Mouse (Mus musculus) kidney, adult 11 months (tissue): ENCODE measurements around the gene Gmds.

Experiments used
- DNase-seq: peaks from one replicate; pipeline ENCODE4 v3.0.0; 2022

Gene Gmds

DNA sequence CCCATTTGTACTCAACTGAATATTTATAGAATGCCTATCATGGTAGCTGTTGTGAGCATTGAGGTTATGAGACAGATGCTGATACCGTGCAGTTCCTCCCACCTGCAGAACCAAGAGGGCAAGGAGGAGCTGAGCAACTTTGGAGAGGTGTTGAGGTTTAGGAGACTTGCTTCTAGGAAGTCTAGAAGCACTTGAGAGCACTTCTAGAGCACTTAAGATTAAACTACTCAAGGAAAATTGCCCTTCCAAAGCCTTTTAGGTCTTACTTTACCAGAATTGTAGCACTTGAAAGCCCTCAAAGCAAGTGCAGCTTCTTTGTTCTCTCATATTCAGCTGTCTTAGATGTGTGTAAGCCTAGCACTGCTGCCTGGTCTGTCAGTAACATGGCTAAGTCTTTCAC lies 409.2 kb downstream of the Gmds start:
- no peak for DNase-seq

GRCm38 (mm10) chr13:31926599-31926998 lies 411.9 kb downstream of the Gmds start:
- DNase-seq, result no peak

DNA sequence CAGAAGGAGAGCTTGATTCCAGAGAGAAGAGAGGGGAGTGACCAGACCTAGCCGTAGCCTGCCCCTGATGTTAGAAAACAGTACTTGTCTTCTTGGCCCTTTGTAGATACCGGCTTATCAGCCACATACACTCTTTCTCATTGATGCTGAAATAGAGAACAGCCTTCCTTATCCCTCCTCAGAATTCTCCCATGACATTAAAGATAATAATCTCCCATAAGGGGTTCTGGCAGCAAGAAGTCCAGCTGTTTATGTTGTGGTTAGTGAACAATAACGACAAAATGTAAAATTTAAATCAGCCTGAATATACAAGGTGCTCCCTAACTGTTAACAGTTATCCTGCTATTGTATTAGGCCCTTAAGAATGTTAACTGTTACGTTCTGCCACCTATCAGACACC lies 414.0 kb downstream of the Gmds start:
- no peak for DNase-seq

DNA sequence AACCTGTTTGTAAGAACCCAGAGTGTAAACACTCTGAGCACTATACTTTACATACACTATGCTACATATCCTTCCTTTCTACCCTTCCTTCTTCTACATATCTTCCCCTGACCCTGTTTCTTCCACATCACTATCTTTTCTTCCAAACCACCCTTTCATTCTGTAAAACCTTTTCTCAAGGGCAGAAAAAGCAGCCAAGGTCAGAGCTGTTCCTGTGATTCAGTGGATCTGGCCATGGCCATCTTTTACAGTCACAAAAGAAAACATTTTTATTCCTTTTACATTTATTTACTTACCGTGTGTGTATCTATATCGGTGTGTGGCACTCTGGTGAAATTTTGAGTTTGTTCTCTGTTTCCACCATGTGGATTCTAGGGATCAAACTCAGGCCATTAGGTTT lies 418.8 kb downstream of the Gmds start:
- DNase-seq, result no peak

GRCm38 (mm10) chr13:31917387-31917786 lies 421.2 kb downstream of the Gmds start:
- no peak for DNase-seq

- DNase-seq, result peak; percentile 5
These were observed 422.8 kb downstream of the Gmds start for GRCm38 (mm10) chr13:31915748-31916147.

- DNase-seq, result no peak
These were observed 423.5 kb downstream of the Gmds start for GRCm38 (mm10) chr13:31914901-31915587.

GRCm38 (mm10) chr13:31911956-31912355 lies 426.6 kb downstream of the Gmds start:
- DNase-seq, result no peak

DNA sequence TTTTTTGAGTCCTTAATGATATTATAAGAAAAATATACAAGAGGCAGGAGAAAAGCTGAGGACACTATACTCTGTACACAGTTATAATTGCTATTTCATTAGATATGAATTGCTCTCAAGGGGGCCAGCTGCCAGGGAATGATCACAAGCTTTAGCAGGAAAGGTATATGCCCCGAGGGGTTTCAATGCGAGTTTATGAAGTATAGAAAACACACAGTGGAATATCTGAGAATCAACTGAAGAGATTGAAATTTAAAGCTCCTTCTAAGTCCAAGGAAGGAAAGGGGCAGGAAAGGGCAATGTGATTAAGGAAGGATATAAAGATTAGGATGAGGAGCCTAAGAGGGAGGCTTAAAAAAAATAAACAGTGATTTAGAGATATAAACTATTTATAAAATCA lies 427.2 kb downstream of the Gmds start:
- no peak for DNase-seq

- no peak for DNase-seq
These were observed 429.5 kb downstream of the Gmds start for GRCm38 (mm10) chr13:31909031-31909430.

DNA sequence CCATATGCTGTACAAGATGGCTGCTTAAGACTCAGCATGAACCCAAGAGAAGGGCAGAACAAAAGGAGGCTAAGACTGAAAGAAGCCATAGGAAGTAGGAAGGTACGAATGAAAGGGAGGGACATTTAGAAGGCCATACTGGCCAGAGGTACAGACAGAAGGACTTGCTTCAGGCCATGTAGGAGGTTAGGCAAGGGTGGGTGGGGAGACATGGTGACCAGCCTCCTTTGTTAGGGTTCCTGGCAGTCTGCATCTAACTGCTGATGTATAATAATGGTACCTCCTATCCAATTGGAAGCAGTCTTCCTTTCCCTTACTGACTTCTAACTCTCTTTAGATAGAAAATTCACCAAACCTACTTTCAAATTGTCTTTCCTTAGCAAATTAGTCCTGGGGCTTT lies 432.0 kb downstream of the Gmds start:
- DNase-seq, result no peak

DNA sequence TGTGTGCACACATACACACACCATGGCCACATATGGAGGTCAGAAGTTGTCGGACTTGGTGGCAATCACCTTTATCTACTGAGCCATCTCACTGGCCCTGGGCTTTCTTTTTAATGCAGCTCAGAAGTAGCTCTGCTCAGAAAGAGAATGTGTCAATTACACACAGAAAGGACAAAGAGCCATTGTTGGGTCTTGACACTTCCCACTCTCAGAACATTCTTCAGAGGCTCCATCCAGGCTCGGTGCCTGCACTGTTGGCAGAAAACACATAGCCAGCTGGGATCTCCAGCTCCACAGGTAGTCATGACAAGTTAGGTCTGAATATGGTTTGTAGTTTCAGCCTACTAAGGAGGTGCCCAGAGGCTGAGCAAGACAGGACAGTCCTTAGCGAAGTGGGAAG lies 438.3 kb downstream of the Gmds start:
- no peak for DNase-seq

DNA sequence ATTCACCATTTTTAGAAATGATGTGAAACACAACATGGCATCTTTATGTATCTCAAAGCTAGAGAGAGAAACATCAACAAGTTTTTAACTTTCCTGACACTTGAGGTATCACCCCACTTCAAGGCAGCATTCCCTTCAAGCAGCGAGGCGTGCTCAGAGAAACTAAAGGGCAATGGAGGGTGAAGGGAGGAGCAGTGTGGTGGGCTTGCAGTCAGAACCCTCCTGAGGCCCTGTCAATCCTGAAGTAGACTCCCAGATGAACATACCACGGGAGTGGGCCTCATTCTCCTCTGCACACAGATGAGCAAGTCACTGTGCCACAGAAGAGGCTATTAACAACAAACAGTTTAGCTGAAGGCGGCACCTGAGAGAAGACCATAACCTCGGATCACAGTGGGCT lies 439.1 kb downstream of the Gmds start:
- no peak for DNase-seq

DNA sequence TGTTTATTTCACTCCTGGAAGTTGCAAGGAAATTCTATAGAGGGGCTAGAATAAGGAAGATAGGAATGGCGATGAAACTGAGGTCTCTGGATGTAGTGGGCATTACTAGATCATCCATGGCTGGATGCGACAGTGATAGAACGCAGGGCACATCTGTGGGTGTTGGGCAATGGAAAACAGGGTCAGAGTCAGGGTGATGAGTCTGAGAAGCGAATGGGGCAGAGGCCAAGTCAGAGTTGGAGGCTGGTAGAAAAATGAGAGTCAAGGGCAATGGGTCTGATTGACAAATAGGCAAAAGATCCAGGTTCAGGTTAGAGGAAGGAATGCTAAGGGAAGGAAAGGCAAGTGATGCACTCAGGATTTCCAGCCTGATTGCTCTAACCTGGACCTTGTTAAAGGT lies 441.0 kb downstream of the Gmds start:
- DNase-seq, result no peak

DNA sequence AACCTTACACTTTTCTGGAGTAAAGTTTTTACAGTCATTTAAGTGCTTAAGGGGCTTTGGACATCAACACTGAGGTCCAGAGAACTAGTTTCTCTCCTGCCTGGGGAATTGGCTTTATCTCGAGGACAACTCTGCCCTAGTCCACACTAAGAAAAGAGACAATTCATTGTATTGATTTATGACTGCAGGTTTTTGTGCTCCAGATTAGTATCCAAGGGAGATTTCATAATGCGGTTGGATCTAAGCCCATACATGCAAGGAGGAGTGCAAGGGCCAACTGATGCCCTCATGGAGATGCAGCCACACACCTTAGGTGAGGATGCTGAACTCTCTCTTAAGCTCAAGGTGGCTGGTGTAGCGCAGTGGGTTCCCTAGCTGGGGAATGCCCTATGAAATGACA lies 444.0 kb downstream of the Gmds start:
- no peak for DNase-seq

- no peak for DNase-seq
These were observed 445.5 kb downstream of the Gmds start for GRCm38 (mm10) chr13:31892913-31893514.

DNA sequence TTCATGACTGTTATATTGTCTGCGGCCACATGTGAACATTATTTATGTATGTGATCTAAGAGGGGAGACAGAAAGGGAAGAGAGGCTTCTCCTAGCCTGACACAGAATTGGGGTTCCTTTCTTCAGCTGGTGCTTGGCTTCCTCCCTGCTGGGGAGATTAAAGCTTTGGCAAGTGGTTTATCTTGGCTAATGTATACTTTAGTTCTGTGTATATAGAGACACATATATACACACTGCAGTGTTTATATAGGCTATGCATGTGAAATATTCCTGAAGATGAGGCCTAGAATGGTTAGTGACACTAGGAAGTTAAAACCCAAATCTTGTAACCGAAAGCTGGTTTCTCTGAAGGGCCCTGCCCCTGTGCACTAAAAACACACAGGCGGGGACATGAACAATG lies 450.0 kb downstream of the Gmds start:
- DNase-seq, result no peak

DNA sequence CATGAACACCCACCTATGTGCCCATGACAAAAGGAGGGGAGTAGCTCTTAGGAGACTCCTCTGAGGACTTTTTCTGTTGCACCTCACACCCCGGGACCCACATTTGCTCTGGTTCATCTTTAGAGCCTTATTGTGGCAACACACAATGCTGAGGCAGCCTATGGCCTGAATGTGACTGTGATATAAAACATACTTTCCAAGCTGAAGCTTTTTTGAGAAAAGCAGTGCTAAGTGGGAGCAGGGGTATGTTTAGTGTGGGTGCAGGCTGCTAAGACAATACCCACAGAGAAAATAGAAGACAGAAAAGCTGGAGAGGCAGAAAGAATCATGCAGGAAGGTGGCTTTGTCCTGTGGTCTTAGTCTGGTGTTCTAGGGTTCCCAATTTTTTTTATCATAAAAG lies 452.8 kb downstream of the Gmds start:
- no peak for DNase-seq

GRCm38 (mm10) chr13:31878805-31879477 lies 459.6 kb downstream of the Gmds start:
- no peak for DNase-seq

- peak; percentile 47 for DNase-seq
These were observed 461.5 kb downstream of the Gmds start for GRCm38 (mm10) chr13:31877061-31877460.

DNA sequence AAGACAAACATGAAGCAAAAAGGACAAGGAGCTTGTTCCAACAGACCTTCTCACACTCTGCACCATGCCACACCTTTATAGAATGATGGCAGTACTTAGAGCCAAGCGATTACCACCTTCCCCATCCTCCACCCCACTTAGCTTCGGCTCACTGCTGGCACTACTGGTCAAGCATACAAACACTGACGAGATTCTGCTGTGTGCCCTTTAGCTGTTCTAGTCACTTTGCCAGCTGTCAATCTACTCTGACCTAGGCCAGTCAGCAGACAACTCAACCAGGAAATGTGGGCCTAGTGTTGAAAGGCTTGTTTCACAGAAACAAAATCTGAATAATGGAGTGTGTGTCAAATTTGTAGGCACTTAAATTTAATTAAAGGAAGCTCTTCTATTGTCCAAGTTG lies 464.1 kb downstream of the Gmds start:
- DNase-seq, result peak; percentile 26

DNA sequence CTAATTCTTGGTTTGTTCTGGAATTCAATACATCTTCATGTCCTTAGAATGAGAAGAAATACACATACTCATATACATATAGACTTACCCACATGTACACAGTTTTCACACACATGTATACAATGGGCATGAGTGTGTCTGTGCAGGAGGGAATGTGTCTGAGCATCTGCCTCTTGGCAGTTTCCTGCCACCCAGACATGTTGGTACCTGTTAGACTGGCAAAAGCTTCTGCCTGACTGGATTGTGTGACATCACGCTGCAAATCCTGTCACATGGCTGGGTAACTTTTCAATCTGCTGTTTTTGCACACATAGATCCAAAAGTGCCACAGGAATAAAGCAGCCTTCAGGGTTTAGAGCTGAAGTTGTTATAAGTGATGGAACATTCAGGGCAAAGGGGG lies 465.3 kb downstream of the Gmds start:
- no peak for DNase-seq

GRCm38 (mm10) chr13:31864786-31865185 lies 473.8 kb downstream of the Gmds start:
- no peak for DNase-seq

DNA sequence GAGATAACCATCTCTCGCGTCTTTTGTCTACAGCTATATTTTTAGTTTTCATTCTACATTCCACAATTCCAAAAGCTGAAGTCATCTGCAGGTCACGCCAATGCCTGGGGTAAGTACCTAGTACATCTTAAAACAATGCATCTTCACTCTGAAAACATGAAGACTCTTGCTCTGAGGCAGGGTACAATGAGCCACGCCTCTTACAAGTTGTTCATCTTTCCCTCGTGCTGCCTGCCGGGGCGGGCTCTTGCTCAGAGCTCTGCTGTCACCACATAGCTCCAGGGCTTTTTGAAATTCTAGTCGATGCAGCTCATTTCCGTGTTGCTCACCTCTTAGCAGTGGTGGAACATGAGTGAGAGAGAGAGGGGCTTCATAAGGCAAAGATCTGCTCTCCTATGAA lies 475.1 kb downstream of the Gmds start:
- DNase-seq, result no peak

DNA sequence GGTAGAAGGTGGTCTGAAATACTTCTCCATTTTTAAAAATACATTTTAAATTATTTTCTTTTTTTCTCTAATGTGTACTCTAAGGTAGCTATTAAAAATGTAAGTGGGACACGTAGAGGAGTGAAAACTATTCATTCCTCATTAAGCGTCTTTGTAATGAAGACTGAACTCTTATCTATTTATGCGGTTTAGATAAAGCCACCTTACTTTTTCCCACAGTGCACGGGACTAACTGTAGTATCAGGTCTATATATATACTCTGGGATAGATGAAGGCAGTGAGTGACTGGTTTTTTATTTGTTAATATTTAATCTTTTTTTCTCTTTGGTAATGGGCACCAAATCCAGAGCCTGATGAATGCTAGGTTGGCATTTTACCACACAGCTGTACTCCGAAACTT lies 478.3 kb downstream of the Gmds start:
- no peak for DNase-seq
